Comparison of ENCODE assay signal across 7 mouse cellular contexts in genomic region chr2:166574934-166575333, GRCm38 (mm10).
DNase-seq lines count a peak whose midpoint lies in the region; ATAC-seq lines count a peak whose summit lies in the region.

No protein-coding gene starts in this region.

- peak; percentile 80 for ATAC-seq in common myeloid progenitor, adult 5-6 weeks (replicated peaks; ENCODE audit: low read depth, poor library complexity, severe bottlenecking)

- peak; percentile 67 for DNase-seq in ES-CJ7 (ENCODE audit: low read depth, low spot score)
- peak; percentile 70 to 85 for DNase-seq in adrenal gland, adult (ENCODE audit: inconsistent age in 2 of 2, low spot score in 1 of 2)
- peak; percentile 54 for DNase-seq in gastrocnemius, postnatal 25 days
- peak; percentile 63 to 71 for DNase-seq in kidney, postnatal 25 days
- peak; percentile 53 for DNase-seq in lung, postnatal 36 days
- peak; percentile 70 for DNase-seq in retina, postnatal 1 day

Comparison
In these comparisons a context has a peak if more than half of its experiments do, and no peak if none do; other contexts are left out.
1. Peak in every context shown above with its lines: DNase-seq and ATAC-seq.